Mouse (Mus musculus) liver, embryonic 15.5 days (tissue): ENCODE measurements at regions not wholly inside any gene's neighbourhood (a gene's known extent, or its start where the extent isn't known, plus 50 kb on each side); places are given as distances from the start of the nearest gene placed in this dataset.

Experiments used
- ATAC-seq: fragments of 200-750 bp; cut with Nextera tagmentation; 2 replicates; pipeline ENCODE4 v1.8.0; 2017; ENCODE audit warnings: moderate number of reproducible peaks, mild to moderate bottlenecking, moderate library complexity; ENCODE audit not compliant: insufficient read depth
- H3K27ac ChIP-seq: fragments of 300-500 bp; sonication (generic); replicated peaks from 2 replicates; pipeline ENCODE4 v1.5.1; 2015; ENCODE audit warnings: mild to moderate bottlenecking, inconsistent platforms
- H3K27me3 ChIP-seq: fragments of 300-500 bp; sonication (generic); 2 replicates; pipeline ENCODE4 v1.6.1; 2015; ENCODE audit warnings: mild to moderate bottlenecking, inconsistent platforms
- H3K36me3 ChIP-seq: fragments of 300-500 bp; sonication (generic); replicated peaks from 2 replicates; pipeline ENCODE4 v1.6.1; 2015; ENCODE audit warnings: moderate library complexity, mild to moderate bottlenecking, inconsistent platforms
- H3K4me1 ChIP-seq: fragments of 300-500 bp; sonication (generic); replicated peaks from 2 replicates; pipeline ENCODE4 v1.6.1; 2015; ENCODE audit warnings: inconsistent platforms
- H3K4me2 ChIP-seq: fragments of 300-500 bp; sonication (generic); 2 replicates; pipeline ENCODE4 v1.6.1; 2015; ENCODE audit warnings: moderate library complexity, mild to moderate bottlenecking, inconsistent platforms
- H3K4me3 ChIP-seq: fragments of 300-500 bp; sonication (generic); replicated peaks from 2 replicates; pipeline ENCODE4 v1.5.1; 2015; ENCODE audit warnings: mild to moderate bottlenecking, inconsistent platforms
- H3K9ac ChIP-seq: fragments of 300-500 bp; sonication (generic); 2 replicates; pipeline ENCODE4 v1.6.1; 2015; ENCODE audit warnings: moderate library complexity, mild to moderate bottlenecking, inconsistent platforms
- H3K9me3 ChIP-seq: fragments of 300-500 bp; sonication (generic); replicated peaks from 2 replicates; pipeline ENCODE4 v1.6.1; 2016; ENCODE audit warnings: inconsistent platforms
- WGBS: fragments of 180-500 bp; shearing (Covaris S2); methylation state at CpG from one replicate; pipeline ENCODE4 v1.1.7; 2015; ENCODE audit warnings: mixed read lengths; ENCODE audit not compliant: insufficient replicate concordance; 5-methylcytosine and 5-hydroxymethylcytosine counted together

- peaks cover 23% of the 10 kb centered on the region for H3K27me3 ChIP-seq
- H3K4me3 ChIP-seq = no peak overlapping the region
- H3K9ac ChIP-seq = no peak overlapping the region
- no peaks in the 10 kb centered on the region for H3K36me3 ChIP-seq
- H3K9me3 ChIP-seq = no peaks in the 10 kb centered on the region
- H3K4me2 ChIP-seq = no peak overlapping the region
- 78% methylated on average over 8 of the region's 8 CpGs for WGBS
- ATAC-seq = no peak
- H3K4me1 ChIP-seq = peaks cover 26% of the 10 kb centered on the region
- H3K27ac ChIP-seq = peak overlapping the region; percentile 29; the same call in 1 of the 2 replicates
Observed at GRCm38 (mm10) chr2:167834605-167835004, 97.3 kb upstream of the Ptpn1 start.

- Histone ChIP-seq H3K27me3 (peaks cover 11% of the 10 kb centered on the region), H3K4me2 (peak overlapping the region; percentile 30; the same call in 1 of the 2 replicates), H3K4me1 (peaks cover 21% of the 10 kb centered on the region), H3K36me3 (no peaks in the 10 kb centered on the region), H3K9me3 (no peaks in the 10 kb centered on the region), H3K27ac (no peak overlapping the region), H3K9ac (peak overlapping the region; percentile 18; the same call in 1 of the 2 replicates), H3K4me3 (no peak overlapping the region)
- ATAC-seq = 0 out of 2 replicates have a peak, but pooled peaks have one; percentile 20
- WGBS = 23% methylated on average over 20 of the region's 20 CpGs
Observed at GRCm38 (mm10) chr2:167833290-167833953, 98.4 kb upstream of the Ptpn1 start.

- Histone ChIP-seq H3K4me3 (no peak overlapping the region), H3K27me3 (no peaks in the 10 kb centered on the region), H3K27ac (no peak overlapping the region), H3K9me3 (no peaks in the 10 kb centered on the region), H3K36me3 (no peaks in the 10 kb centered on the region), H3K9ac (no peak overlapping the region), H3K4me1 (peaks cover 26% of the 10 kb centered on the region), H3K4me2 (no peak overlapping the region)
- no peak for ATAC-seq
- WGBS = 57% methylated on average over 26 of the region's 26 CpGs
Observed at GRCm38 (mm10) chr2:167831076-167832039, 100.5 kb upstream of the Ptpn1 start.

GRCm38 (mm10) chr2:167828258-167828657 lies 103.6 kb upstream of the Ptpn1 start:
- no peaks in the 10 kb centered on the region for H3K36me3 ChIP-seq
- peak; percentile 47 for ATAC-seq
- WGBS = 45% methylated on average over 5 of the region's 5 CpGs
- no peaks in the 10 kb centered on the region for H3K27me3 ChIP-seq
- no peaks in the 10 kb centered on the region for H3K9me3 ChIP-seq
- H3K27ac ChIP-seq = no peak overlapping the region
- no peak overlapping the region for H3K4me3 ChIP-seq
- H3K4me2 ChIP-seq = no peak overlapping the region
- H3K4me1 ChIP-seq = peaks cover 31% of the 10 kb centered on the region
- H3K9ac ChIP-seq = no peak overlapping the region

GRCm38 (mm10) chr2:167826922-167827703 lies 104.7 kb upstream of the Ptpn1 start:
- H3K9ac ChIP-seq = no peak overlapping the region

GRCm38 (mm10) chr2:167823513-167823912 lies 108.3 kb upstream of the Ptpn1 start:
- WGBS = 35% methylated on average over 9 of the region's 9 CpGs
- H3K4me2 ChIP-seq = no peak overlapping the region
- no peaks in the 10 kb centered on the region for H3K9me3 ChIP-seq
- no peaks in the 10 kb centered on the region for H3K27me3 ChIP-seq
- H3K27ac ChIP-seq = peak overlapping the region; percentile 68
- H3K4me3 ChIP-seq = no peak overlapping the region
- no peak overlapping the region for H3K9ac ChIP-seq
- peak; percentile 60 for ATAC-seq
- no peaks in the 10 kb centered on the region for H3K36me3 ChIP-seq
- H3K4me1 ChIP-seq = peaks cover 29% of the 10 kb centered on the region

More at GRCm38 (mm10) chr2:167826922-167827703, 104.7 kb upstream of the Ptpn1 start:
- no peaks in the 10 kb centered on the region for H3K27me3 ChIP-seq
- no peaks in the 10 kb centered on the region for H3K9me3 ChIP-seq
- no peak overlapping the region for H3K4me3 ChIP-seq
- ATAC-seq = no peak
- no peaks in the 10 kb centered on the region for H3K36me3 ChIP-seq
- no peak overlapping the region for H3K4me2 ChIP-seq
- 56% methylated on average over 12 of the region's 12 CpGs for WGBS
- no peak overlapping the region for H3K27ac ChIP-seq
- peaks cover 24% of the 10 kb centered on the region for H3K4me1 ChIP-seq

- H3K4me2 ChIP-seq = no peak overlapping the region
- no peak overlapping the region for H3K9ac ChIP-seq
- no peaks in the 10 kb centered on the region for H3K27me3 ChIP-seq
- no peaks in the 10 kb centered on the region for H3K36me3 ChIP-seq
- H3K4me1 ChIP-seq = peaks cover 25% of the 10 kb centered on the region
- no peak overlapping the region for H3K4me3 ChIP-seq
- no peak for ATAC-seq
- peak overlapping the region; percentile 29; the same call in 1 of the 2 replicates for H3K27ac ChIP-seq
- H3K9me3 ChIP-seq = no peaks in the 10 kb centered on the region
- 57% methylated on average over 3 of the region's 3 CpGs for WGBS
Observed at GRCm38 (mm10) chr2:167823044-167823443, 108.8 kb upstream of the Ptpn1 start.

- H3K4me2 ChIP-seq = no peak overlapping the region
- H3K27ac ChIP-seq = no peak overlapping the region
- no peak overlapping the region for H3K4me3 ChIP-seq
- WGBS = 81% methylated on average over 6 of the region's 6 CpGs
- H3K9ac ChIP-seq = no peak overlapping the region
- peaks cover 24% of the 10 kb centered on the region for H3K4me1 ChIP-seq
- no peaks in the 10 kb centered on the region for H3K9me3 ChIP-seq
- ATAC-seq = no peak
- H3K27me3 ChIP-seq = no peaks in the 10 kb centered on the region
- H3K36me3 ChIP-seq = no peaks in the 10 kb centered on the region
Observed at GRCm38 (mm10) chr2:167821186-167821585, 110.7 kb upstream of the Ptpn1 start.

GRCm38 (mm10) chr2:167818799-167819198 lies 113.1 kb upstream of the Ptpn1 start:
- WGBS = 75% methylated on average over 10 of the region's 10 CpGs
- ATAC-seq = no peak
- Histone ChIP-seq H3K9ac (no peak overlapping the region), H3K4me2 (no peak overlapping the region), H3K4me3 (no peak overlapping the region), H3K4me1 (peaks cover 16% of the 10 kb centered on the region), H3K27ac (no peak overlapping the region), H3K36me3 (no peaks in the 10 kb centered on the region), H3K27me3 (0 out of 2 replicates have a peak, but pooled peaks cover 7% of the 10 kb centered on the region), H3K9me3 (no peaks in the 10 kb centered on the region)

GRCm38 (mm10) chr2:167817030-167817429 lies 114.8 kb upstream of the Ptpn1 start:
- H3K27me3 ChIP-seq = 0 out of 2 replicates have a peak, but pooled peaks cover 7% of the 10 kb centered on the region
- H3K4me3 ChIP-seq = no peak overlapping the region
- H3K9me3 ChIP-seq = no peaks in the 10 kb centered on the region
- peaks cover 13% of the 10 kb centered on the region; the same call in 1 of the 2 replicates for H3K4me1 ChIP-seq
- no peak overlapping the region for H3K4me2 ChIP-seq
- H3K9ac ChIP-seq = no peak overlapping the region
- 55% methylated on average over 9 of the region's 9 CpGs for whole genome bisulfite sequencing
- ATAC-seq = no peak
- H3K27ac ChIP-seq = no peak overlapping the region
- no peaks in the 10 kb centered on the region for H3K36me3 ChIP-seq
